Mouse (Mus musculus): ENCODE measurements at regions not wholly inside any gene's neighbourhood (a gene's known extent, or its start where the extent isn't known, plus 50 kb on each side); places are given as distances from the start of the nearest gene placed in this dataset.

GRCm38 (mm10) chr9:69656053-69656452 lies 104.7 kb downstream of the Foxb1 start:
- TF ChIP-seq POLR2A (IDR thresholded peaks at IDR 0.05; ENCODE audit: borderline replicate concordance, insufficient read depth, low read length) (no peak), CTCF (IDR thresholded peaks at IDR 0.05; ENCODE audit: borderline replicate concordance, insufficient read depth, low read depth, low read length) (no peak)
